Mouse (Mus musculus): ENCODE data around the gene Rnf215. TPM values are rescaled to one million over a fixed set of nuclear protein-coding genes. Genes with fewer than 3 reads are reported as not detected.

Rnf215 gene
- total RNA-seq, 2 experiments from 2014 or later, result 24.7 to 24.9 TPM

DNA sequence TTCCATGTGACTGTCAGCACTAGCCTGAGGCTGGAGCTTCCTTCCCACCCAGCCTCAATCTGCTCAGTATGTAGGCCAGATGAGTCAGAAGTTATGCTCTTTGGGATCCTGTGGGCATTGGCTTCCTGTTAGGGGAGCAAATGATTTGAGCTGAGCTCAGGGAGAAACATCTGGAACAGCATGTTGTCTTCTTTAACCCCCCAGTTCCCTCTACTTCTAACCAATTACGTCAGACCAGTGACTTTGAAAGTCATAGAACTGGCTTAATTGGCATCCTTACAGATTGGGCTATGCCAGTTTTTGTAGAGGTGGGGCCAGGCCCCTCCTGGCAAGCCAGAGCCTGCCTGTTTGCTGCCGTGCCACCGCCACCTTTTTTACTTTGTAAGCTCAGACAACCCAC lies 55.7 kb downstream of the Rnf215 start:
- DNase-seq, result peak in 1 of 2 experiments; percentile 34

Small RNA genes within 50 kb of the gene (microRNA-seq; reads per million reads assigned to microRNA genes)
- gene Mir3060, result 1.7 reads per million

Other genes with a start within 250 kb of the Rnf215 start
- under 1 TPM; 0.60 to 0.63 TPM for gene 4921536K21Rik, start 240.1 kb upstream of the Rnf215 start, total RNA-seq (2021)
- 1 to 10 TPM; 4.0 to 6.0 TPM for gene Dusp18, start 240.0 kb upstream of the Rnf215 start, total RNA-seq (2021)
- 1 to 10 TPM; 5.5 to 7.2 TPM for gene Slc35e4, start 220.5 kb upstream of the Rnf215 start, total RNA-seq (2021)
- 100 to 1,000 TPM; 131 to 132 TPM for gene Tcn2, start 203.0 kb upstream of the Rnf215 start, total RNA-seq (2021)
- gene Pes1, start 171.2 kb upstream of the Rnf215 start, total RNA-seq (2021), result 10 to 100 TPM; 62.0 to 64.2 TPM
- gene 4930556J24Rik, start 158.4 kb upstream of the Rnf215 start, total RNA-seq (2021), result not detected
- gene Gal3st1, start 151.6 kb upstream of the Rnf215 start, total RNA-seq (2021), result under 1 TPM in 1 of 2 experiments, not detected in 1; 0.20 TPM
- gene Sec14l4, start 103.7 kb upstream of the Rnf215 start, total RNA-seq (2021), result 1 to 10 TPM; 1.7 to 6.7 TPM
- gene Sec14l3, start 70.4 kb upstream of the Rnf215 start, total RNA-seq (2021), result not detected
- 10 to 100 TPM; 22.2 to 22.3 TPM for gene Mtfp1, start 39.8 kb upstream of the Rnf215 start, total RNA-seq (2021)
- gene Sec14l2, start 11.8 kb upstream of the Rnf215 start, total RNA-seq (2021), result 1 to 10 TPM; 1.3 to 1.5 TPM
- 10 to 100 TPM in 1 of 2 experiments, 1 to 10 TPM in 1; 7.3 to 11.6 TPM for gene Ccdc157, start 25.1 kb downstream of the Rnf215 start, total RNA-seq (2021)
- gene Sf3a1, start 25.1 kb downstream of the Rnf215 start, total RNA-seq (2021), result 10 to 100 TPM; 43.6 to 60.1 TPM
- gene Tbc1d10a, start 51.6 kb downstream of the Rnf215 start, total RNA-seq (2021), result 10 to 100 TPM; 14.6 to 24.3 TPM
- 1 to 10 TPM; 4.0 to 4.6 TPM for gene Castor1, start 83.0 kb downstream of the Rnf215 start, total RNA-seq (2021)
- gene Osm, start 101.2 kb downstream of the Rnf215 start, total RNA-seq (2021), result under 1 TPM in 1 of 2 experiments, not detected in 1; 0.26 TPM
- gene Lif, start 122.4 kb downstream of the Rnf215 start, total RNA-seq (2021), result under 1 TPM; 0.10 to 0.56 TPM

Measured in adrenal gland, postnatal 36 days (tissue).